Mouse (Mus musculus): Measurements from ENCODE around the gene Pspn. TPM values are rescaled to one million over a fixed set of nuclear protein-coding genes. Genes with fewer than 3 reads are reported as not detected.
A peak's percentile ranks its signal among the peaks of the same experiment; 100 is the strongest.

The Pspn gene
- total RNA-seq (2014; rRNA removed) (not detected in 2 replicates), polyA plus RNA-seq (2015; fragmentation: Nextera tagmentation; extraction: Ambion mirVana) (0.37 and 0.54 TPM in 2 replicates)

GRCm38 (mm10) chr17:56999968-57000609 lies at the start of gene Pspn:
Gene Pspn, minus strand, starts transcription at chr17:57000018.
- DNase-seq (ENCODE audit: low spot score) (no peak), ATAC-seq (ENCODE audit: low FRiP score) (no peak)
- Histone ChIP-seq H3K4me1 (ENCODE audit: insufficient read depth, low read length) (0 out of 2 replicates have a peak, but pooled peaks cover 4% of the 10 kb centered on the region), H3K36me3 (ENCODE audit: insufficient read depth, low read length) (peaks cover 45% of the 10 kb centered on the region), H3K27ac (ENCODE audit: low read depth, low read length) (no peak within 1 kb of the TSS), H3K9me3 (ENCODE audit: low read length) (no peaks in the 10 kb centered on the region), H3K4me2 (ENCODE audit: low read depth, low read length, poor library complexity, severe bottlenecking) (no peak within 1 kb of the TSS), H3K27me3 (ENCODE audit: insufficient read depth, low read length) (no peaks in the 10 kb centered on the region), H3K9ac (replicated peaks; ENCODE audit: low read length, poor library complexity, severe bottlenecking) (no peak within 1 kb of the TSS), H3K4me3 (ENCODE audit: low read depth, low read length) (no peak within 1 kb of the TSS)
- WGBS = 77% methylated on average over 8 of the region's 9 CpGs
- no peak for TF ChIP-seq CTCF (IDR thresholded peaks at IDR 0.05)

- Histone ChIP-seq H3K9ac (replicated peaks; ENCODE audit: low read length, poor library complexity, severe bottlenecking) (no peak overlapping the region), H3K27me3 (ENCODE audit: insufficient read depth, low read length) (no peaks in the 10 kb centered on the region), H3K4me3 (ENCODE audit: low read depth, low read length) (no peak overlapping the region), H3K36me3 (ENCODE audit: insufficient read depth, low read length) (peaks cover 45% of the 10 kb centered on the region), H3K9me3 (ENCODE audit: low read length) (no peaks in the 10 kb centered on the region), H3K4me1 (ENCODE audit: insufficient read depth, low read length) (no peaks in the 10 kb centered on the region), H3K27ac (ENCODE audit: low read depth, low read length) (no peak overlapping the region), H3K4me2 (ENCODE audit: low read depth, low read length, poor library complexity, severe bottlenecking) (no peak overlapping the region)
- no peak for ATAC-seq (ENCODE audit: low FRiP score)
- WGBS = 98% methylated on average over 3 of the region's 3 CpGs
- TF ChIP-seq CTCF (IDR thresholded peaks at IDR 0.05) = no peak
- no peak for DNase-seq (ENCODE audit: low spot score)
Observed at GRCm38 (mm10) chr17:57048816-57049215, 49.0 kb upstream of the Pspn start.

- no peak for TF ChIP-seq CTCF (IDR thresholded peaks at IDR 0.05)
- H3K36me3 ChIP-seq (ENCODE audit: insufficient read depth, low read length) = peaks cover 32% of the 10 kb centered on the region
- H3K4me1 ChIP-seq (ENCODE audit: insufficient read depth, low read length) = no peaks in the 10 kb centered on the region
- H3K27ac ChIP-seq (ENCODE audit: low read depth, low read length) = no peak overlapping the region
- 39% methylated on average over 5 of the region's 5 CpGs for WGBS
- no peaks in the 10 kb centered on the region for H3K9me3 ChIP-seq (ENCODE audit: low read length)
- H3K27me3 ChIP-seq (ENCODE audit: insufficient read depth, low read length) = no peaks in the 10 kb centered on the region
- ATAC-seq (ENCODE audit: low FRiP score) (no peak), DNase-seq (ENCODE audit: low spot score) (peak; percentile 23)
- no peak overlapping the region for H3K9ac ChIP-seq (replicated peaks; ENCODE audit: low read length, poor library complexity, severe bottlenecking)
- H3K4me2 ChIP-seq (ENCODE audit: low read depth, low read length, poor library complexity, severe bottlenecking) = no peak overlapping the region
- no peak overlapping the region for H3K4me3 ChIP-seq (ENCODE audit: low read depth, low read length)
Observed at GRCm38 (mm10) chr17:57047406-57047805, 47.6 kb upstream of the Pspn start.

GRCm38 (mm10) chr17:57041554-57041953 lies 41.7 kb upstream of the Pspn start, which contains the start of gene Slc25a41:
Gene Slc25a41, minus strand, starts transcription at chr17:57041654.
- no peak for TF ChIP-seq CTCF (IDR thresholded peaks at IDR 0.05)
- peaks cover 18% of the 10 kb centered on the region for H3K36me3 ChIP-seq (ENCODE audit: insufficient read depth, low read length)
- no peak within 1 kb of the TSS for H3K4me2 ChIP-seq (ENCODE audit: low read depth, low read length, poor library complexity, severe bottlenecking)
- 72% methylated on average over 8 of the region's 8 CpGs for WGBS
- H3K27me3 ChIP-seq (ENCODE audit: insufficient read depth, low read length) = 0 out of 2 replicates have a peak, but pooled peaks cover 3% of the 10 kb centered on the region
- H3K9ac ChIP-seq (replicated peaks; ENCODE audit: low read length, poor library complexity, severe bottlenecking) = no peak within 1 kb of the TSS
- no peak within 1 kb of the TSS for H3K4me3 ChIP-seq (ENCODE audit: low read depth, low read length)
- ATAC-seq (ENCODE audit: low FRiP score) (no peak), DNase-seq (ENCODE audit: low spot score) (no peak)
- H3K9me3 ChIP-seq (ENCODE audit: low read length) = no peaks in the 10 kb centered on the region
- no peaks in the 10 kb centered on the region for H3K4me1 ChIP-seq (ENCODE audit: insufficient read depth, low read length)
- H3K27ac ChIP-seq (ENCODE audit: low read depth, low read length) = no peak within 1 kb of the TSS

GRCm38 (mm10) chr17:57038978-57039377 lies 39.2 kb upstream of the Pspn start:
- Histone ChIP-seq H3K36me3 (ENCODE audit: insufficient read depth, low read length) (no peaks in the 10 kb centered on the region), H3K9me3 (ENCODE audit: low read length) (no peaks in the 10 kb centered on the region), H3K4me2 (ENCODE audit: low read depth, low read length, poor library complexity, severe bottlenecking) (no peak overlapping the region), H3K4me3 (ENCODE audit: low read depth, low read length) (no peak overlapping the region), H3K4me1 (ENCODE audit: insufficient read depth, low read length) (no peaks in the 10 kb centered on the region), H3K27me3 (ENCODE audit: insufficient read depth, low read length) (0 out of 2 replicates have a peak, but pooled peaks cover 3% of the 10 kb centered on the region), H3K27ac (ENCODE audit: low read depth, low read length) (no peak overlapping the region), H3K9ac (replicated peaks; ENCODE audit: low read length, poor library complexity, severe bottlenecking) (no peak overlapping the region)
- 40% methylated on average over 8 of the region's 8 CpGs for WGBS
- TF ChIP-seq CTCF (IDR thresholded peaks at IDR 0.05) = peak; percentile 38
- no peak for DNase-seq (ENCODE audit: low spot score)
- ATAC-seq (ENCODE audit: low FRiP score) = no peak

GRCm38 (mm10) chr17:57032854-57033253 lies 33.0 kb upstream of the Pspn start:
- H3K4me2 ChIP-seq (ENCODE audit: low read depth, low read length, poor library complexity, severe bottlenecking) = peak overlapping the region; percentile 49; the same call in 1 of the 2 replicates
- H3K27me3 ChIP-seq (ENCODE audit: insufficient read depth, low read length) = no peaks in the 10 kb centered on the region
- no peak overlapping the region for H3K9ac ChIP-seq (replicated peaks; ENCODE audit: low read length, poor library complexity, severe bottlenecking)
- no peak overlapping the region for H3K27ac ChIP-seq (ENCODE audit: low read depth, low read length)
- no peak for DNase-seq (ENCODE audit: low spot score)
- peaks cover 15% of the 10 kb centered on the region; the same call in 1 of the 2 replicates for H3K4me1 ChIP-seq (ENCODE audit: insufficient read depth, low read length)
- H3K4me3 ChIP-seq (ENCODE audit: low read depth, low read length) = no peak overlapping the region
- WGBS = 93% methylated on average over 4 of the region's 4 CpGs
- no peak for ATAC-seq (ENCODE audit: low FRiP score)
- no peaks in the 10 kb centered on the region for H3K9me3 ChIP-seq (ENCODE audit: low read length)
- TF ChIP-seq CTCF (IDR thresholded peaks at IDR 0.05) = no peak
- H3K36me3 ChIP-seq (ENCODE audit: insufficient read depth, low read length) = peaks cover 4% of the 10 kb centered on the region

Measured in midbrain, postnatal 0 days (tissue).